Mouse (Mus musculus) kidney, adult 11 months (tissue): ENCODE data around the gene AY761185.
"Not testable (repeated sequence)": the region's sequence is repeated elsewhere in the genome, so short reads cannot be mapped to it uniquely, and the experiment has no call there.

Experiments used
- DNase-seq: peaks from one replicate; pipeline ENCODE4 v3.0.0; 2022

Gene AY761185

DNA sequence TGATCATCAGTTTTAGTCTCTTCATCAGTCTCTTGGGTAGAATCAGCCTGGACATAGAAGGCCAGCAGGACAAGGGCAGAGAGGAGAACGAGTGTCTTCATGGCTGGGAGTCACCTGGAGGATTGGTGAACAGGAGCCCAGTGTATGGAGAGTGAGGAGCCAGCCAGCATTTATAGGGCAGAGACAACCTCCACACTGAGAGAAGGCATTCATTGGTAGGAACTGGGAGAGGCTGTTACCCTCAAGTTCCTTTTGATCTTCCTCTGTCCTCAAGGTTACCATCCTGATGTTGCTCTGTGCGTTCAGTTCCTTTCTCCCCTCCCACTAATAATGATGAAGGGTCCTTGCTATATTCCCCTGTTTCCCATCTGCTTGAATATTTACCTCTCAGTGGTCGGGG is at the start of gene AY761185:
Gene AY761185 (minus strand): TSS at position 101 of the 400 bp plus-strand sequence.
- no peak for DNase-seq

DNA sequence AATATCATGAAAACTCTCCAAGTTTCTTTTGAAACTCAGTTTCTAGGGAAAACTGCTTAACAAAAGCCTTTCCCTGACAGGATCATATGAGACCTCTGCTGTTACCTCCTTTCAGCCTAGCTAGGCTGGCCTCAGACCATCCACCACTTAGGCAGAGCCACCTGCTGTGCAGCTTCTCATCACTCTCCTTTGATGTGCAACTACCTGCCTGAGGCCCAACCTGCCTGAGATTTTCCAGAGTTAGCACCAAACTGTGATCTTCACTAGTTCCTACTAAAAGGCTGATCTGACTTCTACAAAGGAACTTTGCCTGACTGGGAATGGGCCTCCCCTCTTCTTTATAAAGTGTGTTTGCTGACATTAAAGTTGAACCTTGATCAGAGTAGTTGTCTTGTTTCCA is 49.5 kb upstream of the AY761185 start:
- not testable (repeated sequence) for DNase-seq

DNA sequence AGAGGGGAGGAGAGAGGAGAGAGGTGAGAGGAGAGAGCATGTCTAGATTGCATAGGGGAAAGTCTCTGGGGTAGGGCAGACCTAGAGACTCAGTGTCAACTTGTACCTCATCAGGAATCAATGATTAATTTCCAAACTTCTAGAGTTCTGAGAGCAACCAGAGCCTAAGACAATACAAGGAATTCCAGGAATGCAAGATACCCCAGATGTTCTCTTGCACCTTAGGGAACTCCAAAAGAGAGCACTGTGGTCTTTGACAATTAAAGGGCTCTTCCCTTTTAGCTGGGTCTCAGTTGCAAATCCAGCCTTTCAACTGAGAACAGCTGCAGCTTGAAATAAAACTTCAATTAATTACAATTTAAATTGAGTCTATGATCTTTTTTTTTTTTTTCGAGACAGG is 35.3 kb upstream of the AY761185 start:
- no peak for DNase-seq

DNA sequence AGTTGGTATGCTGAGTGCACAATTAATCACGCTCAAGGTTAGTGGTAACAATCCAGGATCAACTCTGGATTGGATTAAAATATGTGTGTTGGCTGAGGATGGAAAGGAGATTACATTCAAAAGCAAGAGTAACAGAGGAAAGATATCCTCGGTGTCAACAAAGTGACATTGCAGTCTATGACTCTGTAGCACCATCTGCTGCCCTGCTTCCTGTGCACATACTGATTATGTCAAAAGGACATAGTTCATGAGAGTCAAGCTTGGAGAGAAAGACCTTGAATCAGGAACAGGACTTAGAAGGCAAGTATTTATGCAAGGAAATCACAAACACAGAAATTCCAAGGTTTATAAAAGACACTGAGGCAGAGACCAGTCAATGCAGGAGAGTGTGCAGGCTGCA is 20.0 kb upstream of the AY761185 start:
- no peak for DNase-seq

DNA sequence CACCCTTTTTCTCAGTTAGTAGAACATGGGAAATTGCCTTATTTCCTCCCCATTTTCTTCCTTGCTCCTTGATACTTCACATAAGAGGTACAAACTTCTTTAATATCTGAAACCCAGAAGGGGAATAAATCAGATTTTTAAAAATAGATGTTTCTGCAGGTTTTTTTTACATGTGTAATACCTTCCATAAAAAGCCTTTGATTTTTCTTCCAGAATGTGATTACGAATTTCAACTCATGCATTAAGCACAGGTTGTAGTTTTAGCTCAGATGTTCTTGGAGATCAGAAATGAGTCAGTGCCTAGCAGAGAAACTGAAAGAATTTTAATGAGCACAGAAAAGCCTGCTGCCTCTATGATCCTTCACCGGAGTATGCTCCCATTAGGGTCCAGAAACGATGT is 22.5 kb downstream of the AY761185 start, which contains the start of gene Gm6040:
Gene Gm6040 (minus strand): TSS at position 101 of the 400 bp plus-strand sequence.
- DNase-seq: no peak

DNA sequence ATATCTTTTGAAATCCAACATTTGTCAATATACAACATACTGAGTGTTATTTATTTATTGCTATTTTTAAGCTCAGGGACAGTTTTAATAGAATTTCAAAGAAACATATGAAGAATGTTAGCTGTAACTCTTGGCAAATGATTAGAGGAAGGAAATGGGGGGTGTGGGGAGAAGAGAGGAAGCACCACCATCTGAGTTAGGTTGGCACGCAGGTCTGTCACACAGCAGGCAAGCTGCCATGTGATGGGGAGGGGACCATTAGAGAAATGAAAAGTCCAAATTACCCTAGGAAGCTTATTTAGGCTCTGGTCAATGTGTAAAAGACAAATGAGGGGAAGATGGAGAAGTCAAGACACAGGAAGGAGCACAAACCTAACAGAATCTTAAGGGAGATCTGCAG is 32.2 kb downstream of the AY761185 start:
- no peak for DNase-seq

DNA sequence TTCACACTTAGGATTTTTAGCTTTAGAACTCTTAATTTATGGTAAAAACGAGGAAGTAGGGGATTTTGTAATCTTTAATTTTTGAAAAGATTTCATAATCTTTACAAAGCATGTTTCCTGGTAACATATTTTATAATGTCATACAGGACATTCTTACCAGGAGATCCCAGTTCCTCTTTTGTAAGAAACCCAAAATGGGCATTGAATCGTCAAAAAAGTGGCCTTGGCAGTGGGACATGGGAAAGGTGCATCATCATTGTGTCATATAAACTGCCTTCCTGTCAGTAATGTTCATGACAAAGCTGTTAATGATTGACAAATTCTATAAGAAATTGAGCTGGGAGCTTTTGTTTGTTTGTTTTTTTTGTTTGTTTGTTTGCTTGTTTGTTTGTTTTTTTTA is 36.3 kb downstream of the AY761185 start:
- DNase-seq: no peak

DNA sequence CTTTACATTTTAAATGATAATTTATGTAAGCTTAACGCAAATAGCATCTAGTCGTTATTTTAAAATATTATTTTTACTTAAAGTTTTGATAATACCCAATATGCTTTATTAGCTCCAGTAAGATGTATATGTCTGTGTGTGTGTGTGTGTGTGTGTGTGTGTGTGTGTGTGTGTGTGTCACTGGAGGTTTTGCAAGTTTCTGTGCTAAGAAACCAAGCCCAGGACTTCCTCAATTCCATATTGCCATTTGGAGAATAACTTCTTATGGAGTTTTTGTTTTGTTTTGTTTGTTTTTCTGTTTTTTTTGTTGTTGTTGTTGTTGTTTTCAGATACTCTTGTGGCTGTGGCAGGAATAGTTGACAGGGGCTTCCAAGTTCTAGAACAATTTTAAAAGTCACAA is 37.4 kb downstream of the AY761185 start:
- DNase-seq: no peak

DNA sequence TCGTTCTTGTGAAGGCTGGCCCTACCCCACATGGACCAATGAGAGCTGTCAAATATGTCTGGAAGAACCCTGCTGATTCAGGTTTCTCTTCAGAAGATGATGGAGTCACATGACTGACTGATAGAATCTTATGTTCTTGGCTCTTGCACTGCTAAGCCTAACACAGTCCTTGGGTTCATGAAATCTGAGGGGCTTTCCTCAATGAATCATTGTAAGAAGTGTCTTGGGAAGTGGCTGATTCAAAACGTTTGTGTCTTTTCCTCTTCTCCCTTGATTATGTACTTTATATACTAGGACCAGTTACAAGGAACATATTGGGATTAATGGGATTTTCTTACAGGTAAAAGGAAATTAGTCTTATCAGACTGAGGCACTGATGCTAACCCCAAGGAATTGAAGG is 42.0 kb downstream of the AY761185 start, which contains the start of gene Gm15056:
Gene Gm15056 (minus strand): TSS at position 101 of the 400 bp plus-strand sequence.
- DNase-seq: no peak
